Comparison of ENCODE assay signal across 8 mouse cellular contexts in genomic region chr5:110176362-110177020, GRCm38 (mm10). TPM values are rescaled to one million over a fixed set of nuclear protein-coding genes. Genes with fewer than 3 reads are reported as not detected.
A peak's percentile ranks its signal among the peaks of the same experiment; 100 is the strongest.
DNase-seq lines count a peak whose midpoint lies in the region; ATAC-seq and TF ChIP-seq lines count a peak whose summit lies in the region.

Gene Golga3 (plus strand): TSS chr5:110176701.

- H3K27me3 ChIP-seq in hindbrain, postnatal 0 days (ENCODE audit: insufficient read depth, low read length), result no peaks in the 10 kb centered on the region

- no peaks in the 10 kb centered on the region for H3K9me3 ChIP-seq in hindbrain, postnatal 0 days (ENCODE audit: low read length)

- TF ChIP-seq CTCF in gastrocnemius, adult 2 months (IDR thresholded peaks at IDR 0.05), result no peak
- no peak for TF ChIP-seq CTCF in hindbrain, postnatal 0 days (IDR thresholded peaks at IDR 0.05; ENCODE audit: low read depth)
- no peak for TF ChIP-seq CTCF in left cerebral cortex, adult 2 months (IDR thresholded peaks at IDR 0.05)

- peaks cover 9% of the 10 kb centered on the region; the same call in 1 of the 2 replicates for H3K4me1 ChIP-seq in hindbrain, postnatal 0 days (ENCODE audit: insufficient read depth, low read length)

- peak; percentile 88 for ATAC-seq in common myeloid progenitor, adult 5-6 weeks (replicated peaks; ENCODE audit: low read depth, poor library complexity, severe bottlenecking)
- peak; percentile 99 for ATAC-seq in hindbrain, postnatal 0 days
- ATAC-seq in megakaryocyte, adult 5-6 weeks (ENCODE audit: poor library complexity, severe bottlenecking), result peak; percentile 88

- H3K36me3 ChIP-seq in hindbrain, postnatal 0 days (ENCODE audit: insufficient read depth, low read length), result peaks cover under 1% of the 10 kb centered on the region; the same call in 1 of the 2 replicates

- peak within 1 kb of the TSS; percentile 98 for H3K27ac ChIP-seq in gastrocnemius, adult 2 months
- peak within 1 kb of the TSS; percentile 78 for H3K27ac ChIP-seq in hindbrain, postnatal 0 days
- H3K27ac ChIP-seq in left cerebral cortex, adult 2 months, result peak within 1 kb of the TSS; percentile 94

- H3K9ac ChIP-seq in hindbrain, postnatal 0 days (replicated peaks; ENCODE audit: low read length), result peak within 1 kb of the TSS; percentile 92

- under 1% methylated on average over 41 of the region's 41 CpGs for WGBS in hindbrain, postnatal 0 days

- peak within 1 kb of the TSS; percentile 81 for H3K4me2 ChIP-seq in hindbrain, postnatal 0 days (ENCODE audit: low read depth, low read length)

- intact Hi-C loops in gastrocnemius, adult 2 months (cut with DNase I), result no loop called here
- intact Hi-C loops in left cerebral cortex, adult 2 months (cut with DNase I), result no loop called here

- DNase-seq in ZHBTc4 (ENCODE audit: low read depth, low spot score), result peak; percentile 97
- peak; percentile 96 for DNase-seq in gastrocnemius, adult 2 months
- peak; percentile 97 for DNase-seq in hindbrain, postnatal 0 days (ENCODE audit: low spot score)
- DNase-seq in left cerebral cortex, adult 2 months (ENCODE audit: extremely low spot score in 1 of 2, low spot score in 2 of 2), result peak; percentile 85 to 92
- DNase-seq in right cerebral cortex, adult 2 months (ENCODE audit: low spot score in 2 of 2), result peak; percentile 87 to 91
- DNase-seq in urinary bladder, postnatal 14 days (ENCODE audit: low spot score), result peak; percentile 93

- peak within 1 kb of the TSS; percentile 94 for H3K4me3 ChIP-seq in gastrocnemius, adult 2 months
- H3K4me3 ChIP-seq in hindbrain, postnatal 0 days (ENCODE audit: low read length), result peak within 1 kb of the TSS; percentile 91
- peak within 1 kb of the TSS; percentile 100 for H3K4me3 ChIP-seq in left cerebral cortex, adult 2 months

RNA-seq across cellular contexts. Expression of gene Golga3, which starts in this region (rescaled TPM):
- 23.5 and 35.6 TPM in 2 replicates for total RNA-seq in common myeloid progenitor, adult 5-6 weeks (2017)
- 10 to 100 TPM; 40.8 to 42.0 TPM for total RNA-seq in gastrocnemius, adult 2 months (2021)
- total RNA-seq in hindbrain, postnatal 0 days (2014; rRNA removed), result 13.9 and 15.9 TPM in 2 replicates
- polyA plus RNA-seq in hindbrain, postnatal 0 days (2015; fragmentation: Nextera tagmentation; extraction: Ambion mirVana), result 17.2 and 18.0 TPM in 2 replicates
- total RNA-seq in left cerebral cortex, adult 2 months (2021), result 10 to 100 TPM; 47.0 to 49.3 TPM
- 11.9 and 12.6 TPM in 2 replicates for total RNA-seq in megakaryocyte, adult 5-6 weeks (2015)
- total RNA-seq in megakaryocyte, adult 5-6 weeks (2017), result 22.7 and 24.6 TPM in 2 replicates

Comparison
In these comparisons a context has a peak if more than half of its experiments do, and no peak if none do; other contexts are left out.
1. Peak in every context shown above with its lines: DNase-seq, ATAC-seq, H3K4me3 ChIP-seq and H3K27ac ChIP-seq.